Mouse (Mus musculus): Measurements from ENCODE around the gene Ube2j2. TPM values are rescaled to one million over a fixed set of nuclear protein-coding genes. Genes with fewer than 3 reads are reported as not detected.

Ube2j2 gene
- polyA plus RNA-seq, 1 experiment from 2014 or later: 121 TPM

GRCm38 (mm10) chr4:155907003-155907402 lies 36.6 kb upstream of the Ube2j2 start:
- Histone ChIP-seq H3K9ac (no peak overlapping the region), H3K4me3 (no peak overlapping the region), H3K4me2 (no peak overlapping the region), H3K27me3 (no peaks in the 10 kb centered on the region), H3K9me3 (no peaks in the 10 kb centered on the region), H3K4me1 (replicated peaks) (no peaks in the 10 kb centered on the region), H3K27ac (replicated peaks) (no peak overlapping the region), H3K36me3 (peaks cover 59% of the 10 kb centered on the region)
- no peak for ATAC-seq (ENCODE audit: low read depth)
- 82% methylated on average over 11 of the region's 11 CpGs for WGBS

GRCm38 (mm10) chr4:155908281-155908680 lies 35.4 kb upstream of the Ube2j2 start:
- Histone ChIP-seq H3K27me3 (no peaks in the 10 kb centered on the region), H3K4me2 (no peak overlapping the region), H3K4me1 (replicated peaks) (no peaks in the 10 kb centered on the region), H3K4me3 (no peak overlapping the region), H3K27ac (replicated peaks) (no peak overlapping the region), H3K36me3 (peaks cover 47% of the 10 kb centered on the region), H3K9ac (no peak overlapping the region), H3K9me3 (no peaks in the 10 kb centered on the region)
- WGBS: 83% methylated on average over 7 of the region's 7 CpGs
- ATAC-seq (ENCODE audit: low read depth): peak; percentile 38; the same call in 1 of the 2 replicates

GRCm38 (mm10) chr4:155908751-155909150 lies 34.9 kb upstream of the Ube2j2 start:
- whole genome bisulfite sequencing: 94% methylated on average over 4 of the region's 4 CpGs
- Histone ChIP-seq H3K4me3 (no peak overlapping the region), H3K36me3 (peaks cover 42% of the 10 kb centered on the region), H3K4me1 (replicated peaks) (no peaks in the 10 kb centered on the region), H3K27me3 (no peaks in the 10 kb centered on the region), H3K9ac (no peak overlapping the region), H3K9me3 (no peaks in the 10 kb centered on the region), H3K4me2 (no peak overlapping the region), H3K27ac (replicated peaks) (no peak overlapping the region)
- ATAC-seq (ENCODE audit: low read depth): no peak

- Histone ChIP-seq H3K36me3 (no peaks in the 10 kb centered on the region), H3K4me3 (no peak overlapping the region), H3K9ac (no peak overlapping the region), H3K9me3 (no peaks in the 10 kb centered on the region), H3K4me1 (replicated peaks) (no peaks in the 10 kb centered on the region), H3K27me3 (no peaks in the 10 kb centered on the region), H3K27ac (replicated peaks) (no peak overlapping the region), H3K4me2 (no peak overlapping the region)
- no peak for ATAC-seq (ENCODE audit: low read depth)
- WGBS: 54% methylated on average over 1 of the region's 1 CpGs
Measured at GRCm38 (mm10) chr4:155932031-155932430, 11.6 kb upstream of the Ube2j2 start.

GRCm38 (mm10) chr4:155943049-155943452 lies 580 bp upstream of the Ube2j2 start:
- Histone ChIP-seq H3K9ac (peak overlapping the region; percentile 93), H3K4me1 (replicated peaks) (peaks cover 27% of the 10 kb centered on the region), H3K4me3 (peak overlapping the region; percentile 99), H3K36me3 (peaks cover 17% of the 10 kb centered on the region), H3K9me3 (no peaks in the 10 kb centered on the region), H3K27ac (replicated peaks) (peak overlapping the region; percentile 90), H3K27me3 (0 out of 2 replicates have a peak, but pooled peaks cover 2% of the 10 kb centered on the region), H3K4me2 (peak overlapping the region; percentile 90)
- 2% methylated on average over 17 of the region's 17 CpGs for WGBS
- peak; percentile 62 for ATAC-seq (ENCODE audit: low read depth)

- under 1% methylated on average over 17 of the region's 17 CpGs for WGBS
- Histone ChIP-seq H3K4me3 (peak overlapping the region; percentile 99), H3K27me3 (0 out of 2 replicates have a peak, but pooled peaks cover 2% of the 10 kb centered on the region), H3K27ac (replicated peaks) (peak overlapping the region; percentile 90; the same call in 1 of the 2 replicates), H3K9me3 (no peaks in the 10 kb centered on the region), H3K4me1 (replicated peaks) (peaks cover 27% of the 10 kb centered on the region), H3K9ac (peak overlapping the region; percentile 93), H3K36me3 (peaks cover 29% of the 10 kb centered on the region), H3K4me2 (peak overlapping the region; percentile 90)
- peak; percentile 21; the same call in 1 of the 2 replicates for ATAC-seq (ENCODE audit: low read depth)
Measured at GRCm38 (mm10) chr4:155944271-155944670, 640 bp downstream of the Ube2j2 start.

GRCm38 (mm10) chr4:155947094-155947493 lies 3.5 kb downstream of the Ube2j2 start:
- H3K9ac ChIP-seq: no peak overlapping the region
- no peak overlapping the region for H3K27ac ChIP-seq (replicated peaks)
- no peak overlapping the region for H3K4me3 ChIP-seq
- H3K36me3 ChIP-seq: peaks cover 58% of the 10 kb centered on the region
- H3K9me3 ChIP-seq: no peaks in the 10 kb centered on the region
- no peaks in the 10 kb centered on the region for H3K27me3 ChIP-seq
- H3K4me1 ChIP-seq (replicated peaks): peaks cover 27% of the 10 kb centered on the region
- no peak for ATAC-seq (ENCODE audit: low read depth)
- no peak overlapping the region for H3K4me2 ChIP-seq

- Histone ChIP-seq H3K4me1 (replicated peaks) (no peaks in the 10 kb centered on the region), H3K27me3 (no peaks in the 10 kb centered on the region), H3K27ac (replicated peaks) (no peak overlapping the region), H3K36me3 (peaks cover 82% of the 10 kb centered on the region), H3K4me3 (no peak overlapping the region), H3K4me2 (no peak overlapping the region), H3K9me3 (no peaks in the 10 kb centered on the region), H3K9ac (no peak overlapping the region)
- WGBS: 96% methylated on average over 6 of the region's 6 CpGs
- no peak for ATAC-seq (ENCODE audit: low read depth)
Measured at GRCm38 (mm10) chr4:155955491-155955890, 11.9 kb downstream of the Ube2j2 start.

- Histone ChIP-seq H3K27me3 (no peaks in the 10 kb centered on the region), H3K27ac (replicated peaks) (no peak overlapping the region), H3K9me3 (no peaks in the 10 kb centered on the region), H3K4me3 (no peak overlapping the region), H3K4me2 (no peak overlapping the region), H3K4me1 (replicated peaks) (peaks cover 17% of the 10 kb centered on the region), H3K36me3 (peaks cover 53% of the 10 kb centered on the region), H3K9ac (no peak overlapping the region)
- ATAC-seq (ENCODE audit: low read depth): peak; percentile 66; the same call in 1 of the 2 replicates
- WGBS: 4% methylated on average over 5 of the region's 5 CpGs
Measured at GRCm38 (mm10) chr4:155959275-155959674, 15.6 kb downstream of the Ube2j2 start.

- Histone ChIP-seq H3K36me3 (peaks cover 51% of the 10 kb centered on the region), H3K27ac (replicated peaks) (peak within 1 kb of the TSS; percentile 23; the same call in 1 of the 2 replicates)
Measured at GRCm38 (mm10) chr4:155962167-155962971, 18.7 kb downstream of the Ube2j2 start, which contains the start of gene C1qtnf12. Gene C1qtnf12 (plus strand): TSS chr4:155962318.

GRCm38 (mm10) chr4:155963106-155963505 lies 19.5 kb downstream of the Ube2j2 start:
- 62% methylated on average over 7 of the region's 7 CpGs for WGBS
- Histone ChIP-seq H3K9ac (peak overlapping the region; percentile 73), H3K27ac (replicated peaks) (no peak overlapping the region)

More at GRCm38 (mm10) chr4:155962167-155962971, 18.7 kb downstream of the Ube2j2 start, which contains the start of gene C1qtnf12:
- H3K4me3 ChIP-seq: peak within 1 kb of the TSS; percentile 43
- H3K4me1 ChIP-seq (replicated peaks): peaks cover 17% of the 10 kb centered on the region
- ATAC-seq (ENCODE audit: low read depth): peak; percentile 62
- under 1% methylated on average over 42 of the region's 42 CpGs for WGBS
- no peaks in the 10 kb centered on the region for H3K27me3 ChIP-seq
- peak within 1 kb of the TSS; percentile 74 for H3K4me2 ChIP-seq
- peak within 1 kb of the TSS; percentile 73 for H3K9ac ChIP-seq
- H3K9me3 ChIP-seq: no peaks in the 10 kb centered on the region

GRCm38 (mm10) chr4:155964396-155964795 lies 20.8 kb downstream of the Ube2j2 start:
- ATAC-seq (ENCODE audit: low read depth): no peak
- Histone ChIP-seq H3K9me3 (no peaks in the 10 kb centered on the region), H3K4me2 (no peak overlapping the region), H3K4me3 (no peak overlapping the region), H3K4me1 (replicated peaks) (peaks cover 17% of the 10 kb centered on the region), H3K27ac (replicated peaks) (no peak overlapping the region), H3K27me3 (no peaks in the 10 kb centered on the region), H3K36me3 (peaks cover 35% of the 10 kb centered on the region), H3K9ac (no peak overlapping the region)
- WGBS: 93% methylated on average over 11 of the region's 11 CpGs

More at GRCm38 (mm10) chr4:155963106-155963505, 19.5 kb downstream of the Ube2j2 start:
- Histone ChIP-seq H3K27me3 (no peaks in the 10 kb centered on the region), H3K4me3 (peak overlapping the region; percentile 43), H3K9me3 (no peaks in the 10 kb centered on the region), H3K4me1 (replicated peaks) (peaks cover 17% of the 10 kb centered on the region), H3K4me2 (peak overlapping the region; percentile 74), H3K36me3 (peaks cover 44% of the 10 kb centered on the region)
- ATAC-seq (ENCODE audit: low read depth): no peak

All from neural tube, embryonic 13.5 days (tissue).